Comparison of ENCODE assay signal across 11 mouse cellular contexts in genomic region chr2:131846132-131846710, GRCm38 (mm10). TPM values are rescaled to one million over a fixed set of nuclear protein-coding genes. Genes with fewer than 3 reads are reported as not detected.
DNase-seq lines count a peak whose midpoint lies in the region; ATAC-seq lines count a peak whose summit lies in the region.
"Had no signal": no experiment of that assay in that cellular context is flagged by ENCODE, and none has a peak within 500 bp of the region (broad histone marks: within the 10 kb centered on the region; RNA-seq: fewer than 3 reads in every experiment).

No protein-coding gene starts in this region.

- ATAC-seq in hindbrain, embryonic 13.5 days (ENCODE audit: low FRiP score): no peak
- no peak for ATAC-seq in midbrain, embryonic 13.5 days

- DNase-seq in hindbrain, embryonic 10.5 days (ENCODE audit: low spot score): no peak
- DNase-seq in adipocyte (ENCODE audit: low spot score): peak; percentile 28
- DNase-seq in heart, postnatal 4 days: peak; percentile 42
- DNase-seq in retina, embryonic 14.5 days (ENCODE audit: low spot score): no peak
- DNase-seq in adrenal gland, adult 2 months: no peak
- DNase-seq in spleen, postnatal 14 days (ENCODE audit: low spot score in 2 of 2): no peak
- DNase-seq: liver; right cerebral cortex, postnatal 25 days had no signal

- 80% methylated on average over 11 of the region's 11 CpGs for WGBS in hindbrain, embryonic 13.5 days
- 75% methylated on average over 11 of the region's 11 CpGs for WGBS in hindbrain, embryonic 10.5 days
- WGBS in midbrain, embryonic 13.5 days: 74% methylated on average over 11 of the region's 11 CpGs

- H3K4me2 ChIP-seq in hindbrain, embryonic 13.5 days: peak overlapping the region; percentile 45
- H3K4me2 ChIP-seq in midbrain, embryonic 13.5 days (replicated peaks): peak overlapping the region; percentile 44; the same call in 1 of the 2 replicates

- H3K4me1 ChIP-seq in hindbrain, embryonic 13.5 days (replicated peaks): peaks cover 37% of the 10 kb centered on the region
- H3K4me1 ChIP-seq in hindbrain, embryonic 10.5 days (replicated peaks): peaks cover 25% of the 10 kb centered on the region
- H3K4me1 ChIP-seq in midbrain, embryonic 13.5 days (replicated peaks): peaks cover 29% of the 10 kb centered on the region

- H3K9me3 ChIP-seq in hindbrain, embryonic 13.5 days: no peaks in the 10 kb centered on the region
- H3K9me3 ChIP-seq in hindbrain, embryonic 10.5 days: no peaks in the 10 kb centered on the region
- no peaks in the 10 kb centered on the region for H3K9me3 ChIP-seq in midbrain, embryonic 13.5 days

- peak overlapping the region; percentile 91; the same call in 1 of the 2 replicates for H3K27ac ChIP-seq in hindbrain, embryonic 13.5 days
- H3K27ac ChIP-seq in hindbrain, embryonic 10.5 days: no peak overlapping the region
- peak overlapping the region; percentile 93; the same call in 1 of the 2 replicates for H3K27ac ChIP-seq in midbrain, embryonic 13.5 days

- H3K4me3 ChIP-seq in hindbrain, embryonic 13.5 days: no peak overlapping the region
- no peak overlapping the region for H3K4me3 ChIP-seq in hindbrain, embryonic 10.5 days
- H3K4me3 ChIP-seq in midbrain, embryonic 13.5 days (replicated peaks): no peak overlapping the region

- no peak overlapping the region for H3K9ac ChIP-seq in hindbrain, embryonic 13.5 days
- no peak overlapping the region for H3K9ac ChIP-seq in midbrain, embryonic 13.5 days (replicated peaks)

- no peaks in the 10 kb centered on the region for H3K27me3 ChIP-seq in hindbrain, embryonic 13.5 days
- no peaks in the 10 kb centered on the region for H3K27me3 ChIP-seq in hindbrain, embryonic 10.5 days (ENCODE audit: insufficient read depth, poor library complexity, severe bottlenecking)
- no peaks in the 10 kb centered on the region for H3K27me3 ChIP-seq in midbrain, embryonic 13.5 days

- no peaks in the 10 kb centered on the region for H3K36me3 ChIP-seq in hindbrain, embryonic 13.5 days
- no peaks in the 10 kb centered on the region for H3K36me3 ChIP-seq in hindbrain, embryonic 10.5 days
- H3K36me3 ChIP-seq in midbrain, embryonic 13.5 days: no peaks in the 10 kb centered on the region

RNA-seq across cellular contexts. Expression of gene Erv3, which starts 13.3 kb away (rescaled TPM):
- not detected in 2 replicates for polyA plus RNA-seq in hindbrain, embryonic 13.5 days (2015; fragmentation: Nextera tagmentation; extraction: Ambion mirVana)
- 0.05 TPM in 1 of 2 replicates, not detected in the other for polyA plus RNA-seq in hindbrain, embryonic 10.5 days (2016; fragmentation: Nextera tagmentation; extraction: Ambion mirVana)
- total RNA-seq in heart, postnatal 4 days (2021): not detected
- not detected in 2 replicates for polyA plus RNA-seq in midbrain, embryonic 13.5 days (2015; fragmentation: Nextera tagmentation; extraction: Ambion mirVana)
- total RNA-seq in adrenal gland, adult 2 months (2021): not detected
- not detected in 2 replicates for polyA plus RNA-seq in adrenal gland, adult 2 months (2012; rRNA removed)
- total RNA-seq: heart, postnatal 36 days had no signal

Comparison
In these comparisons a context has a peak if more than half of its experiments do, and no peak if none do; other contexts are left out.
1. DNase-seq: peak in adipocyte (single experiment) and heart, postnatal 4 days (single experiment); none in hindbrain, embryonic 10.5 days (single experiment), retina, embryonic 14.5 days (single experiment), adrenal gland, adult 2 months (single experiment) and spleen, postnatal 14 days (0 of 2).